Mouse (Mus musculus) CD4-positive, CD25-positive, alpha-beta regulatory T cell, adult 9 weeks (primary cell): ENCODE data around the gene Olfr17. TPM values are rescaled to one million over a fixed set of nuclear protein-coding genes. Genes with fewer than 3 reads are reported as not detected.

Experiments
- polyA plus RNA-seq: library from polyadenylated mRNA; unstranded; fragments of 100-300 nt; shearing (Covaris generic); gene quantifications from one replicate; pipeline ENCODE4 v1.2.1, GENCODE M21; 2017

Gene Olfr17
- not detected for polyA plus RNA-seq

GRCm38 (mm10) chr7:107092920-107093319 lies at the start of gene Olfr17:
Gene Olfr17 (plus strand): TSS chr7:107093220.

GRCm38 (mm10) chr7:107070681-107071080 lies 22.3 kb upstream of the Olfr17 start, which contains the start of gene Olfr714:
Gene Olfr714 (plus strand): TSS chr7:107070981.

GRCm38 (mm10) chr7:107110269-107110668 lies 17.2 kb downstream of the Olfr17 start, which contains the start of gene Olfr715b:
Gene Olfr715b (minus strand): TSS chr7:107110369.

DNA sequence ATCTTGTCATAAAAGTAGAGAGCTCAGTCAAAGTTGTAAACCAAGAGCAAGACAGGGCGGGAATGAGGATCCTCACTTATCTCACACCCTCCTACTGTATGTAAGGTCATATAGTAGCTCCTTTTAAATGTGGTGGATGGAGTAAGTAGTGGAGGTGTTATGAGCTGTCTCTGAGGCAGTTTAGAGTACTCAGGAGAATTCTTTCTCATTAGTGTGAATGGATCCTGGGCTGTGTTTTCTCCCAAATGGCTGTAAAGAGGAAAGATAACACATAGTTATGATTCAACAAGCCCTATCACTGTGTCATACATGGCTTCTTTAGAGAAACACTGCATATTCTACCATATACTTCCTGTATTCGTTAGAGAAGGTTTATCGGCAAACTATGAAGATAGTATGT lies 38.0 kb downstream of the Olfr17 start, which contains the start of gene Olfr715:
Gene Olfr715, minus strand, starts transcription at position 101 of the 400 bp plus-strand sequence.

GRCm38 (mm10) chr7:107138027-107138426 lies 45.0 kb downstream of the Olfr17 start, which contains the start of gene Olfr716:
Gene Olfr716 (plus strand): TSS chr7:107138327.

Other genes with a start within 250 kb of the Olfr17 start
- not detected for gene Olfr703, start 249.9 kb upstream of the Olfr17 start, polyA plus RNA-seq
- not detected for gene Olfr704, start 230.0 kb upstream of the Olfr17 start, polyA plus RNA-seq
- not detected for gene Olfr705, start 216.3 kb upstream of the Olfr17 start, polyA plus RNA-seq
- gene Olfr706, start 205.1 kb upstream of the Olfr17 start, polyA plus RNA-seq: not detected
- gene Olfr707, start 192.0 kb upstream of the Olfr17 start, polyA plus RNA-seq: not detected
- not detected for gene Olfr1532-ps1, start 185.2 kb upstream of the Olfr17 start, polyA plus RNA-seq
- gene Olfr709-ps1, start 161.0 kb upstream of the Olfr17 start, polyA plus RNA-seq: not detected
- gene Olfr710, start 144.9 kb upstream of the Olfr17 start, polyA plus RNA-seq: not detected
- not detected for gene Olfr6, start 129.3 kb upstream of the Olfr17 start, polyA plus RNA-seq
- not detected for gene Olfr711, start 117.8 kb upstream of the Olfr17 start, polyA plus RNA-seq
- not detected for gene Olfr2, start 87.1 kb upstream of the Olfr17 start, polyA plus RNA-seq
- gene Olfr713, start 62.0 kb upstream of the Olfr17 start, polyA plus RNA-seq: not detected
- gene Olfr714, start 22.2 kb upstream of the Olfr17 start, polyA plus RNA-seq: not detected
- not detected for gene Olfr715b, start 17.1 kb downstream of the Olfr17 start, polyA plus RNA-seq
- not detected for gene Olfr715, start 37.9 kb downstream of the Olfr17 start, polyA plus RNA-seq
- not detected for gene Olfr716, start 45.1 kb downstream of the Olfr17 start, polyA plus RNA-seq
- not detected for gene Nlrp14, start 73.8 kb downstream of the Olfr17 start, polyA plus RNA-seq
- not detected for gene Rbmxl2, start 116.2 kb downstream of the Olfr17 start, polyA plus RNA-seq